Mouse (Mus musculus): ENCODE data around the gene Dock4. TPM values are rescaled to one million over a fixed set of nuclear protein-coding genes. Genes with fewer than 3 reads are reported as not detected.

Dock4 gene
- polyA plus RNA-seq, 1 experiment from 2014 or later = 42.0 TPM

GRCm38 (mm10) chr12:40797561-40798343 lies 352.0 kb downstream of the Dock4 start:
- peak; percentile 54; the same call in 1 of the 2 replicates for ATAC-seq (replicated peaks)
- Histone ChIP-seq H3K9ac (no peak overlapping the region), H3K4me3 (no peak overlapping the region), H3K4me1 (peaks cover 12% of the 10 kb centered on the region), H3K36me3 (replicated peaks) (no peaks in the 10 kb centered on the region), H3K27ac (no peak overlapping the region), H3K4me2 (no peak overlapping the region), H3K27me3 (replicated peaks) (no peaks in the 10 kb centered on the region), H3K9me3 (no peaks in the 10 kb centered on the region)
- WGBS = 45% methylated on average over 9 of the region's 9 CpGs

- Histone ChIP-seq H3K36me3 (replicated peaks) (no peaks in the 10 kb centered on the region), H3K27ac (no peak overlapping the region), H3K9me3 (no peaks in the 10 kb centered on the region), H3K4me3 (no peak overlapping the region), H3K27me3 (replicated peaks) (no peaks in the 10 kb centered on the region), H3K4me2 (no peak overlapping the region), H3K9ac (no peak overlapping the region), H3K4me1 (peaks cover 12% of the 10 kb centered on the region)
- ATAC-seq (replicated peaks) = 0 out of 2 replicates have a peak, but pooled peaks have one; percentile 6
- WGBS = 73% methylated on average over 5 of the region's 5 CpGs
Observed at GRCm38 (mm10) chr12:40798344-40799017, 352.7 kb downstream of the Dock4 start.

- H3K27ac ChIP-seq = no peak overlapping the region
- H3K27me3 ChIP-seq (replicated peaks) = no peaks in the 10 kb centered on the region
- H3K9me3 ChIP-seq = no peaks in the 10 kb centered on the region
- H3K36me3 ChIP-seq (replicated peaks) = no peaks in the 10 kb centered on the region
- H3K4me2 ChIP-seq = no peak overlapping the region
- peaks cover 6% of the 10 kb centered on the region; the same call in 1 of the 2 replicates for H3K4me1 ChIP-seq
- H3K4me3 ChIP-seq = no peak overlapping the region
- 81% methylated on average over 3 of the region's 3 CpGs for WGBS
- ATAC-seq (replicated peaks) = no peak
- no peak overlapping the region for H3K9ac ChIP-seq
Observed at GRCm38 (mm10) chr12:40801456-40801855, 355.7 kb downstream of the Dock4 start.

- H3K4me3 ChIP-seq = no peak overlapping the region
- 89% methylated on average over 2 of the region's 2 CpGs for WGBS
- H3K9me3 ChIP-seq = no peaks in the 10 kb centered on the region
- no peak overlapping the region for H3K27ac ChIP-seq
- H3K9ac ChIP-seq = no peak overlapping the region
- ATAC-seq (replicated peaks) = no peak
- H3K36me3 ChIP-seq (replicated peaks) = 0 out of 2 replicates have a peak, but pooled peaks cover 3% of the 10 kb centered on the region
- no peaks in the 10 kb centered on the region for H3K4me1 ChIP-seq
- no peaks in the 10 kb centered on the region for H3K27me3 ChIP-seq (replicated peaks)
- no peak overlapping the region for H3K4me2 ChIP-seq
Observed at GRCm38 (mm10) chr12:40805257-40805656, 359.5 kb downstream of the Dock4 start.

GRCm38 (mm10) chr12:40807916-40808315 lies 362.2 kb downstream of the Dock4 start:
- H3K27ac ChIP-seq = no peak overlapping the region
- WGBS = 86% methylated on average over 1 of the region's 1 CpGs
- no peak overlapping the region for H3K9ac ChIP-seq
- no peaks in the 10 kb centered on the region for H3K9me3 ChIP-seq
- no peak overlapping the region for H3K4me2 ChIP-seq
- no peak for ATAC-seq (replicated peaks)
- no peaks in the 10 kb centered on the region for H3K4me1 ChIP-seq
- H3K4me3 ChIP-seq = no peak overlapping the region
- 0 out of 2 replicates have a peak, but pooled peaks cover 3% of the 10 kb centered on the region for H3K36me3 ChIP-seq (replicated peaks)
- H3K27me3 ChIP-seq (replicated peaks) = no peaks in the 10 kb centered on the region

- Histone ChIP-seq H3K36me3 (replicated peaks) (no peaks in the 10 kb centered on the region), H3K4me1 (no peaks in the 10 kb centered on the region), H3K9me3 (no peaks in the 10 kb centered on the region), H3K27ac (no peak overlapping the region), H3K4me2 (no peak overlapping the region), H3K27me3 (replicated peaks) (no peaks in the 10 kb centered on the region), H3K4me3 (no peak overlapping the region), H3K9ac (no peak overlapping the region)
- no peak for ATAC-seq (replicated peaks)
- 54% methylated on average over 2 of the region's 2 CpGs for WGBS
Observed at GRCm38 (mm10) chr12:40813474-40813873, 367.7 kb downstream of the Dock4 start.

- H3K4me2 ChIP-seq = no peak overlapping the region
- no peaks in the 10 kb centered on the region for H3K9me3 ChIP-seq
- ATAC-seq (replicated peaks) = 0 out of 2 replicates have a peak, but pooled peaks have one; percentile 25
- H3K9ac ChIP-seq = no peak overlapping the region
- no peak overlapping the region for H3K4me3 ChIP-seq
- no peaks in the 10 kb centered on the region for H3K27me3 ChIP-seq (replicated peaks)
- no peaks in the 10 kb centered on the region for H3K4me1 ChIP-seq
- H3K36me3 ChIP-seq (replicated peaks) = no peaks in the 10 kb centered on the region
- H3K27ac ChIP-seq = no peak overlapping the region
Observed at GRCm38 (mm10) chr12:40814659-40815363, 369.1 kb downstream of the Dock4 start.

- 86% methylated on average over 6 of the region's 6 CpGs for WGBS
- Histone ChIP-seq H3K9me3 (no peaks in the 10 kb centered on the region), H3K27ac (no peak overlapping the region), H3K4me2 (no peak overlapping the region), H3K4me3 (no peak overlapping the region), H3K4me1 (no peaks in the 10 kb centered on the region), H3K27me3 (replicated peaks) (no peaks in the 10 kb centered on the region), H3K36me3 (replicated peaks) (no peaks in the 10 kb centered on the region; the same call in 1 of the 2 replicates), H3K9ac (no peak overlapping the region)
- no peak; the same call in 1 of the 2 replicates for ATAC-seq (replicated peaks)
Observed at GRCm38 (mm10) chr12:40818046-40818708, 372.4 kb downstream of the Dock4 start.

GRCm38 (mm10) chr12:40823631-40824030 lies 377.9 kb downstream of the Dock4 start:
- H3K9me3 ChIP-seq = no peaks in the 10 kb centered on the region
- 91% methylated on average over 5 of the region's 5 CpGs for WGBS
- no peaks in the 10 kb centered on the region for H3K27me3 ChIP-seq (replicated peaks)
- H3K36me3 ChIP-seq (replicated peaks) = peaks cover 1% of the 10 kb centered on the region; the same call in 1 of the 2 replicates
- no peak overlapping the region for H3K27ac ChIP-seq
- H3K4me2 ChIP-seq = no peak overlapping the region
- H3K9ac ChIP-seq = no peak overlapping the region
- H3K4me3 ChIP-seq = no peak overlapping the region
- ATAC-seq (replicated peaks) = no peak
- no peaks in the 10 kb centered on the region for H3K4me1 ChIP-seq

GRCm38 (mm10) chr12:40824251-40824650 lies 378.5 kb downstream of the Dock4 start:
- Histone ChIP-seq H3K4me2 (no peak overlapping the region), H3K36me3 (replicated peaks) (peaks cover 6% of the 10 kb centered on the region; the same call in 1 of the 2 replicates), H3K9ac (no peak overlapping the region), H3K4me3 (no peak overlapping the region), H3K4me1 (no peaks in the 10 kb centered on the region), H3K9me3 (no peaks in the 10 kb centered on the region), H3K27ac (no peak overlapping the region), H3K27me3 (replicated peaks) (no peaks in the 10 kb centered on the region)
- no peak for ATAC-seq (replicated peaks)
- WGBS = 71% methylated on average over 2 of the region's 2 CpGs

- 88% methylated on average over 5 of the region's 5 CpGs for WGBS
- no peaks in the 10 kb centered on the region for H3K9me3 ChIP-seq
- no peak overlapping the region for H3K27ac ChIP-seq
- H3K36me3 ChIP-seq (replicated peaks) = peaks cover 6% of the 10 kb centered on the region; the same call in 1 of the 2 replicates
- no peak overlapping the region for H3K9ac ChIP-seq
- H3K4me3 ChIP-seq = no peak overlapping the region
- ATAC-seq (replicated peaks) = no peak
- H3K27me3 ChIP-seq (replicated peaks) = no peaks in the 10 kb centered on the region
- no peak overlapping the region for H3K4me2 ChIP-seq
- no peaks in the 10 kb centered on the region for H3K4me1 ChIP-seq
Observed at GRCm38 (mm10) chr12:40825935-40826460, 380.2 kb downstream of the Dock4 start.

Measured in midbrain, embryonic 15.5 days (tissue).